Mouse (Mus musculus) adrenal gland, adult (tissue): ENCODE measurements at regions not wholly inside any gene's neighbourhood (a gene's known extent, or its start where the extent isn't known, plus 50 kb on each side); places are given as distances from the start of the nearest gene placed in this dataset.
"Not testable (repeated sequence)": the region's sequence is repeated elsewhere in the genome, so short reads cannot be mapped to it uniquely, and the experiment has no call there.

ENCODE experiments used
- DNase-seq, 2 experiments: peaks; one replicate each; pipeline ENCODE4 v3.0.0; 2022 to 2023; ENCODE audit warnings: low spot score in 1 of 2; ENCODE audit not compliant: inconsistent age in 2 of 2

GRCm38 (mm10) chr3:155962496-155962895 is 599.1 kb upstream of the Negr1 start:
- DNase-seq: not testable (repeated sequence)

GRCm38 (mm10) chr3:155979636-155980035 is 582.0 kb upstream of the Negr1 start:
- DNase-seq: no peak

GRCm38 (mm10) chr3:155994044-155994443 is 567.5 kb upstream of the Negr1 start:
- no peak for DNase-seq

- DNase-seq: peak in 1 of 2 experiments; percentile 16
Observed at GRCm38 (mm10) chr3:156017676-156018230, 543.8 kb upstream of the Negr1 start.

GRCm38 (mm10) chr3:156028602-156029188 is 532.9 kb upstream of the Negr1 start:
- DNase-seq: no peak

GRCm38 (mm10) chr3:156070257-156070656 is 491.3 kb upstream of the Negr1 start:
- DNase-seq: no peak

GRCm38 (mm10) chr3:156082268-156082667 is 479.3 kb upstream of the Negr1 start:
- no peak for DNase-seq

GRCm38 (mm10) chr3:156093689-156094088 is 467.9 kb upstream of the Negr1 start:
- no peak for DNase-seq

- DNase-seq: no peak
Observed at GRCm38 (mm10) chr3:156094990-156095389, 466.6 kb upstream of the Negr1 start.

- DNase-seq: no peak
Observed at GRCm38 (mm10) chr3:156105788-156106187, 455.8 kb upstream of the Negr1 start.

- DNase-seq: no peak
Observed at GRCm38 (mm10) chr3:156120341-156120740, 441.3 kb upstream of the Negr1 start.

GRCm38 (mm10) chr3:156131598-156131997 is 430.0 kb upstream of the Negr1 start:
- DNase-seq: no peak

GRCm38 (mm10) chr3:156141355-156141754 is 420.2 kb upstream of the Negr1 start:
- no peak for DNase-seq

- no peak for DNase-seq
Observed at GRCm38 (mm10) chr3:156149322-156149721, 412.3 kb upstream of the Negr1 start.

- no peak for DNase-seq
Observed at GRCm38 (mm10) chr3:156170076-156170475, 391.5 kb upstream of the Negr1 start.

GRCm38 (mm10) chr3:156198688-156199087 is 362.9 kb upstream of the Negr1 start:
- DNase-seq: no peak

GRCm38 (mm10) chr3:156199749-156200467 is 361.7 kb upstream of the Negr1 start:
- DNase-seq: no peak

- no peak for DNase-seq
Observed at GRCm38 (mm10) chr3:156205246-156205645, 356.3 kb upstream of the Negr1 start.

- no peak for DNase-seq
Observed at GRCm38 (mm10) chr3:156208420-156208819, 353.2 kb upstream of the Negr1 start.

GRCm38 (mm10) chr3:156210827-156211226 is 350.8 kb upstream of the Negr1 start:
- DNase-seq: no peak

- no peak for DNase-seq
Observed at GRCm38 (mm10) chr3:156214823-156215222, 346.8 kb upstream of the Negr1 start.

- DNase-seq: no peak
Observed at GRCm38 (mm10) chr3:156232111-156232510, 329.5 kb upstream of the Negr1 start.
